Mouse (Mus musculus): ENCODE data around the gene Rab23. TPM values are rescaled to one million over a fixed set of nuclear protein-coding genes. Genes with fewer than 3 reads are reported as not detected.

The Rab23 gene
- polyA plus RNA-seq, 2 experiments = 24.6 to 28.9 TPM

DNA sequence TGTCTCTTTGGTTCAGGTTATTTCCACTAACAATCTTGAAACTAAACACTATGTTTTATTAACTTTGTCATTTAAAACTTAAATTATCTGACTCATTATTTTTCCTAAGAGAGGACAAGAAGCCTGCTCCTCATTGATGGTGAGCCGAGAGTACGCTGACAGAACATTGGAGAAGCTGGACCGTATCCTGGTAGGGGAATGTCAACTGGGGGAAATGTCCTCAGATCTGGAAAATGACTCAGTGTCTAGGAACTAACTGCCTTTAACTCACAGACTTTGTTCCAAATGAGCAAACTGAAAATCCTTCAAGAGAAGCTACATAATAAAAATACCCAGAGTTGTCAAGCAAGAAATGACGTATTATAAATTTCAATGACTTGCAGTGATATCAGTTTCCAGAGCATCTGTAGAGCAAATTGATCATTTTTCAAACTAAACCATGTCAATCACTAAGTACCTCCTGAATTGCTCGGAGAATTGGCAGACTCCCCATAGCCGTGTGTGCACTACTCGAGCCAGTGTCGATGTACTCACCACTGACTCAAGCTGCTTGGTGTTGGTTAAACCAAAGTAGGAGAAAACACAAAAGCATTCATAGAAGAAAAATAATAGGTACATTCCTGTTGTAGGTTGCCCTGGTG is 30.1 kb upstream of the Rab23 start:
- DNase-seq (ENCODE audit: low spot score) (no peak), ATAC-seq (ENCODE audit: low FRiP score, low read depth) (no peak)
- Histone ChIP-seq H3K27ac (replicated peaks; ENCODE audit: low read depth, low read length) (no peak overlapping the region), H3K4me1 (ENCODE audit: control insufficient read depth, insufficient read depth, low read length) (peaks cover 3% of the 10 kb centered on the region; the same call in 1 of the 2 replicates), H3K9ac (ENCODE audit: low read depth, low read length, severe bottlenecking) (no peak overlapping the region), H3K27me3 (ENCODE audit: control insufficient read depth, insufficient read depth, low read length) (no peaks in the 10 kb centered on the region), H3K9me3 (ENCODE audit: control insufficient read depth, low read length) (no peaks in the 10 kb centered on the region), H3K36me3 (ENCODE audit: control insufficient read depth, insufficient read depth, low read length) (no peaks in the 10 kb centered on the region), H3K4me3 (replicated peaks; ENCODE audit: low read length) (no peak overlapping the region), H3K4me2 (replicated peaks; ENCODE audit: low read depth, low read length, severe bottlenecking) (no peak overlapping the region)
- WGBS = 66% methylated on average over 8 of the region's 8 CpGs
- no peak for TF ChIP-seq POLR2A (IDR thresholded peaks at IDR 0.05; ENCODE audit: borderline replicate concordance, extremely low read depth, insufficient read depth, insufficient read length)

DNA sequence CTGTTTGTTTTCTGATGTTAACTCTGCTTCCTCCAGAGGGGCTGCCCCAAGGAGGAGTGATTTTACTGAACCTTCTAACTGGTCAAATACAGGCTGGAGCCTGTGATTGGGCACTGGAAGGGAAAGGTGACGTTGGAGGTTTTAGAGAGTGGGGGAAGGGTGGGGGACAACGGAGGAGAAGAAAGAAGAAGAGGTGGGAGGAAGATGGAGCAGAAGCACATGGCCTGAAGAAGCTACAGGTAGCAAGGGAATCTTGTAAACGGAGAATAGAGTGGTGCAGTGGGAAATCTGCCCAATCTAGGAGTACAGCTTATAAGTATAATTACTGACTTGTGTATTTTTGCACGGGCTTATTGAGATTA is 29.6 kb upstream of the Rab23 start:
- Histone ChIP-seq H3K4me1 (ENCODE audit: control insufficient read depth, insufficient read depth, low read length) (peaks cover 3% of the 10 kb centered on the region; the same call in 1 of the 2 replicates), H3K36me3 (ENCODE audit: control insufficient read depth, insufficient read depth, low read length) (no peaks in the 10 kb centered on the region), H3K4me3 (replicated peaks; ENCODE audit: low read length) (no peak overlapping the region), H3K9ac (ENCODE audit: low read depth, low read length, severe bottlenecking) (no peak overlapping the region), H3K9me3 (ENCODE audit: control insufficient read depth, low read length) (no peaks in the 10 kb centered on the region), H3K4me2 (replicated peaks; ENCODE audit: low read depth, low read length, severe bottlenecking) (no peak overlapping the region), H3K27ac (replicated peaks; ENCODE audit: low read depth, low read length) (no peak overlapping the region), H3K27me3 (ENCODE audit: control insufficient read depth, insufficient read depth, low read length) (no peaks in the 10 kb centered on the region)
- ATAC-seq (ENCODE audit: low FRiP score, low read depth) = no peak
- 47% methylated on average over 4 of the region's 4 CpGs for WGBS
- no peak for TF ChIP-seq POLR2A (IDR thresholded peaks at IDR 0.05; ENCODE audit: borderline replicate concordance, extremely low read depth, insufficient read depth, insufficient read length)
- no peak for DNase-seq (ENCODE audit: low spot score)

- no peaks in the 10 kb centered on the region for H3K27me3 ChIP-seq (ENCODE audit: control insufficient read depth, insufficient read depth, low read length)
- TF ChIP-seq POLR2A (IDR thresholded peaks at IDR 0.05; ENCODE audit: borderline replicate concordance, extremely low read depth, insufficient read depth, insufficient read length) = no peak
- H3K9ac ChIP-seq (ENCODE audit: low read depth, low read length, severe bottlenecking) = no peak overlapping the region
- WGBS = 72% methylated on average over 3 of the region's 3 CpGs
- H3K4me2 ChIP-seq (replicated peaks; ENCODE audit: low read depth, low read length, severe bottlenecking) = no peak overlapping the region
- ATAC-seq (ENCODE audit: low FRiP score, low read depth) (no peak), DNase-seq (ENCODE audit: low spot score) (no peak)
- H3K4me1 ChIP-seq (ENCODE audit: control insufficient read depth, insufficient read depth, low read length) = 0 out of 2 replicates have a peak, but pooled peaks cover 2% of the 10 kb centered on the region
- no peak overlapping the region for H3K4me3 ChIP-seq (replicated peaks; ENCODE audit: low read length)
- no peaks in the 10 kb centered on the region for H3K36me3 ChIP-seq (ENCODE audit: control insufficient read depth, insufficient read depth, low read length)
- H3K27ac ChIP-seq (replicated peaks; ENCODE audit: low read depth, low read length) = no peak overlapping the region
- no peaks in the 10 kb centered on the region for H3K9me3 ChIP-seq (ENCODE audit: control insufficient read depth, low read length)
Observed at GRCm38 (mm10) chr1:33693893-33694292, 25.8 kb upstream of the Rab23 start.

GRCm38 (mm10) chr1:33696016-33696415 is 23.7 kb upstream of the Rab23 start:
- Histone ChIP-seq H3K27ac (replicated peaks; ENCODE audit: low read depth, low read length) (no peak overlapping the region), H3K36me3 (ENCODE audit: control insufficient read depth, insufficient read depth, low read length) (no peaks in the 10 kb centered on the region), H3K4me3 (replicated peaks; ENCODE audit: low read length) (no peak overlapping the region), H3K9ac (ENCODE audit: low read depth, low read length, severe bottlenecking) (no peak overlapping the region), H3K9me3 (ENCODE audit: control insufficient read depth, low read length) (no peaks in the 10 kb centered on the region), H3K4me1 (ENCODE audit: control insufficient read depth, insufficient read depth, low read length) (0 out of 2 replicates have a peak, but pooled peaks cover 2% of the 10 kb centered on the region), H3K4me2 (replicated peaks; ENCODE audit: low read depth, low read length, severe bottlenecking) (no peak overlapping the region), H3K27me3 (ENCODE audit: control insufficient read depth, insufficient read depth, low read length) (no peaks in the 10 kb centered on the region)
- ATAC-seq (ENCODE audit: low FRiP score, low read depth) (no peak), DNase-seq (ENCODE audit: low spot score) (no peak)
- 76% methylated on average over 2 of the region's 2 CpGs for WGBS
- no peak for TF ChIP-seq POLR2A (IDR thresholded peaks at IDR 0.05; ENCODE audit: borderline replicate concordance, extremely low read depth, insufficient read depth, insufficient read length)

GRCm38 (mm10) chr1:33701244-33701643 is 18.4 kb upstream of the Rab23 start:
- no peaks in the 10 kb centered on the region for H3K9me3 ChIP-seq (ENCODE audit: control insufficient read depth, low read length)
- 85% methylated on average over 3 of the region's 3 CpGs for WGBS
- H3K4me2 ChIP-seq (replicated peaks; ENCODE audit: low read depth, low read length, severe bottlenecking) = no peak overlapping the region

More at GRCm38 (mm10) chr1:33701244-33701643, 18.4 kb upstream of the Rab23 start:
- TF ChIP-seq POLR2A (IDR thresholded peaks at IDR 0.05; ENCODE audit: borderline replicate concordance, extremely low read depth, insufficient read depth, insufficient read length) = no peak
- H3K27me3 ChIP-seq (ENCODE audit: control insufficient read depth, insufficient read depth, low read length) = no peaks in the 10 kb centered on the region
- H3K27ac ChIP-seq (replicated peaks; ENCODE audit: low read depth, low read length) = no peak overlapping the region
- H3K36me3 ChIP-seq (ENCODE audit: control insufficient read depth, insufficient read depth, low read length) = no peaks in the 10 kb centered on the region
- H3K4me3 ChIP-seq (replicated peaks; ENCODE audit: low read length) = no peak overlapping the region
- no peak overlapping the region for H3K9ac ChIP-seq (ENCODE audit: low read depth, low read length, severe bottlenecking)
- 0 out of 2 replicates have a peak, but pooled peaks cover 2% of the 10 kb centered on the region for H3K4me1 ChIP-seq (ENCODE audit: control insufficient read depth, insufficient read depth, low read length)
- DNase-seq (ENCODE audit: low spot score) = no peak
- ATAC-seq (ENCODE audit: low FRiP score, low read depth) = no peak

Measured in limb, embryonic 14.5 days (tissue).